Mouse (Mus musculus) thymus, adult 2 months (tissue): ENCODE data around the gene Rab3c. TPM values are rescaled to one million over a fixed set of nuclear protein-coding genes. Genes with fewer than 3 reads are reported as not detected.

Source experiments
- DNase-seq: peaks from one replicate; pipeline ENCODE4 v3.0.0; 2021
- H3K27ac ChIP-seq: fragments of 200-500 bp; 2 replicates; pipeline ENCODE4 v1.5.1; 2012; ENCODE audit warnings: low read length, control low read depth; ENCODE audit not compliant: control insufficient read depth, insufficient read depth
- H3K27me3 ChIP-seq: fragments of 200-500 bp; 2 replicates; pipeline ENCODE4 v1.6.1; 2012; ENCODE audit warnings: mild to moderate bottlenecking, low read length, moderate library complexity, mixed read lengths; ENCODE audit not compliant: control insufficient read depth, insufficient read depth
- H3K36me3 ChIP-seq: fragments of 200-500 bp; 2 replicates; pipeline ENCODE4 v1.6.1; 2012; ENCODE audit warnings: mild to moderate bottlenecking, low read length, moderate library complexity; ENCODE audit not compliant: control insufficient read depth, insufficient read depth
- H3K4me1 ChIP-seq: fragments of 200-500 bp; replicated peaks from 2 replicates; pipeline ENCODE4 v1.6.1; 2012; ENCODE audit warnings: low read length; ENCODE audit not compliant: control insufficient read depth, insufficient read depth
- H3K4me3 ChIP-seq: fragments of 200-500 bp; 2 replicates; pipeline ENCODE4 v1.5.1; 2012; ENCODE audit warnings: mild to moderate bottlenecking, low read length, control low read depth, moderate library complexity; ENCODE audit not compliant: control insufficient read depth, insufficient read depth
- CTCF ChIP-seq: fragments of 200-500 bp; IDR thresholded peaks from 2 replicates; pipeline ENCODE4 v1.5.1; 2012; ENCODE audit warnings: mild to moderate bottlenecking, control low read depth, low read length, moderate library complexity, borderline replicate concordance; ENCODE audit not compliant: control insufficient read depth, poor library complexity, insufficient read depth; ENCODE audit errors: extremely low read depth
- POLR2A ChIP-seq: fragments of 200-500 bp; IDR thresholded peaks from 2 replicates; pipeline ENCODE4 v1.6.1; 2012; ENCODE audit warnings: mild to moderate bottlenecking, low read length, control low read depth, moderate library complexity; ENCODE audit not compliant: control insufficient read depth, poor library complexity, insufficient read depth; ENCODE audit errors: extremely low read depth
- WGBS: fragments of 180-500 bp; shearing (Covaris S2); methylation state at CpG from one replicate; pipeline ENCODE4 v1.1.7; 2018; 5-methylcytosine and 5-hydroxymethylcytosine counted together
- polyA plus RNA-seq: library from polyadenylated mRNA; depleted of rRNA; stranded (reverse); fragments of >200 nt; gene quantifications from 2 replicates; pipeline ENCODE4 v1.2.3, GENCODE M21; 2012

Rab3c gene
- polyA plus RNA-seq, 1 experiment = not detected

- TF ChIP-seq POLR2A (no peak), CTCF (no peak)
- H3K27me3 ChIP-seq = no peaks in the 10 kb centered on the region
- no peaks in the 10 kb centered on the region for H3K4me1 ChIP-seq
- H3K27ac ChIP-seq = no peak overlapping the region
- no peak overlapping the region for H3K4me3 ChIP-seq
- no peaks in the 10 kb centered on the region for H3K36me3 ChIP-seq
- no peak for DNase-seq
- 81% methylated on average over 3 of the region's 3 CpGs for WGBS
Measured at GRCm38 (mm10) chr13:110145545-110145944, 135.3 kb downstream of the Rab3c start.

GRCm38 (mm10) chr13:110145019-110145418, 135.8 kb downstream of the Rab3c start:
- Histone ChIP-seq H3K4me1 (no peaks in the 10 kb centered on the region), H3K36me3 (no peaks in the 10 kb centered on the region), H3K27ac (no peak overlapping the region), H3K4me3 (no peak overlapping the region), H3K27me3 (no peaks in the 10 kb centered on the region)
- TF ChIP-seq POLR2A (no peak), CTCF (no peak)
- 87% methylated on average over 8 of the region's 8 CpGs for WGBS
- DNase-seq = no peak

- DNase-seq = no peak
- TF ChIP-seq POLR2A (no peak), CTCF (no peak)
- H3K4me3 ChIP-seq = no peak overlapping the region
- no peaks in the 10 kb centered on the region for H3K27me3 ChIP-seq
- H3K36me3 ChIP-seq = no peaks in the 10 kb centered on the region
- H3K4me1 ChIP-seq = no peaks in the 10 kb centered on the region
- 63% methylated on average over 5 of the region's 5 CpGs for WGBS
- H3K27ac ChIP-seq = no peak overlapping the region
Measured at GRCm38 (mm10) chr13:110139339-110139738, 141.5 kb downstream of the Rab3c start.

- no peak for TF ChIP-seq CTCF
- no peak for TF ChIP-seq POLR2A
- no peak for DNase-seq
- WGBS = 93% methylated on average over 5 of the region's 5 CpGs
- Histone ChIP-seq H3K4me3 (no peak overlapping the region), H3K36me3 (no peaks in the 10 kb centered on the region), H3K27me3 (no peaks in the 10 kb centered on the region), H3K4me1 (no peaks in the 10 kb centered on the region), H3K27ac (no peak overlapping the region)
Measured at GRCm38 (mm10) chr13:110138644-110139043, 142.2 kb downstream of the Rab3c start.

DNA sequence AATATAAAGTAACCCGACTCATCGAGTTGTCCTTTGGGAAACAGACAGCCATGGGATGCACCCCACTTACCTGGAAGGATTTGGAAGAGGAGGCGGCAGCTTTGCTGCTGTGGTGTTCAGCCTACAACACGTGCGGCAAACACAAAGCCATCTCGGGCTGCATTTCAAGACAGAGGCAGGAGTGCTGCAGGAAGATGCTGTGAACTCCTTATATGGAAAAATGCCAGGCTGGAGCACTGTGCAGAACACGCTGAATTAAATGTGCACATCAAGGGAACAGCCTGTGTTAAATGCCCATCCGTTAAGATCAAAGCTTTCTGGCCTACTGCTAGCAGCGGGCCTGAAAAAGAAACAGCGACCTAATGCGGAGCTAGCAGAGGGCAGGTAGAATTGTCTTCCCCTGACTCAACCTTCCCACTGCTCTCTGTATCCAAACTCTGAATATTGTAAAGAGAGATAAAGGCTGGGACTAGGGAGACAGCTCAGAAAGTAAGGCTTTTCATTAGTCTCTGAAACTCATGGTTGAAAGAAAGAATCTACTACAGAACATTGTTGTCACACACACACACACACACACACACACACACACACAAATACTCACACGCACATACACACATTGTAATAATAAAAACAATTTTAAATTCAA, 153.1 kb downstream of the Rab3c start:
- H3K4me1 ChIP-seq = no peaks in the 10 kb centered on the region
- no peak overlapping the region for H3K27ac ChIP-seq
- TF ChIP-seq CTCF (no peak), POLR2A (no peak)
- H3K27me3 ChIP-seq = no peaks in the 10 kb centered on the region
- WGBS = 92% methylated on average over 12 of the region's 12 CpGs
- H3K4me3 ChIP-seq = no peak overlapping the region
- H3K36me3 ChIP-seq = no peaks in the 10 kb centered on the region
- DNase-seq = no peak

DNA sequence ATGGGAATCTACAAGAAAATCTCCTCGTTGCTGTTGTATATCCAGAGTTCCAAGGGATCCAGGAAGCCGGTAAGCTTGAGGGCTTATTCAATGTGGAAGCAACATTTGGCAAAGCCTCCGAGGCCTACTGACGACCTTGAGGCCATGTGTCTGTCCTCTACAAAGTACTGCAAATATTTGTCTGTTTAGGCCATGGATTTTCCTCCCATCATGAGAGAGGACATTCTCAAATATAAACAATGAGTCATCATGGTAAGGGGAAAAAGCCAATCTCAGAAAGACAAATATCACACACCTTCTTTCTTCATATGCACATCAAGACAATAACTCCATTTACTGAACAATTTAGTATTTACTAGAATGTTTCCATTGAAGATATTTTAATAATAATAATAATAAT, 158.0 kb downstream of the Rab3c start:
- no peak for DNase-seq
- WGBS = 93% methylated on average over 4 of the region's 4 CpGs

DNA sequence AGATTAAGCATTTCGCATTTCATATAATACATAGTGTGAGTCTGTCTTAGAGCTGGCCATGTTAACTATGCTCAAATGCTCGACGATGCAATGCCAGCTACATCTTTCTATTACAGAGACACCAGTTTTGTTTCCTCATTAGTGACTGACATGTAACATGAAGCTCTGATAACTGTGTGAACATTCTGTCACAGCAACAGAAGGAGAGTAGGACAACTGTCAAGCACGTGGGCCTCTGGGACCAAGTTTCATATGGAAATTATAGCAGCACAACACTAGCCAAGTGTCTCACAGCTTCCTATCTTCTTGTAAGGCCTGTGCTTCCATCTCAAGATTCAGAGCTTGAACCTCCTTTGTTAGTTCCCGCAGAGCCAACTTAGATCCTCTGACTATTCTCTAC, 163.9 kb downstream of the Rab3c start:
- DNase-seq = no peak
- no peak for TF ChIP-seq CTCF
- no peak for TF ChIP-seq POLR2A
- 92% methylated on average over 5 of the region's 5 CpGs for WGBS

More for the DNA sequence above, 158.0 kb downstream of the Rab3c start:
- H3K4me1 ChIP-seq = no peaks in the 10 kb centered on the region
- TF ChIP-seq POLR2A (no peak), CTCF (no peak)
- no peaks in the 10 kb centered on the region for H3K36me3 ChIP-seq
- no peak overlapping the region for H3K4me3 ChIP-seq
- H3K27me3 ChIP-seq = no peaks in the 10 kb centered on the region
- H3K27ac ChIP-seq = no peak overlapping the region

More for the DNA sequence above, 163.9 kb downstream of the Rab3c start:
- no peaks in the 10 kb centered on the region for H3K4me1 ChIP-seq
- H3K27me3 ChIP-seq = no peaks in the 10 kb centered on the region
- no peak overlapping the region for H3K4me3 ChIP-seq
- H3K27ac ChIP-seq = no peak overlapping the region
- H3K36me3 ChIP-seq = no peaks in the 10 kb centered on the region
